Mouse (Mus musculus) c-Kit-negative CD71-positive TER-119-positive erythroid progenitor cells, embryonic 14.5 days (primary cell): ENCODE data around the gene Sall2.
"Not testable (repeated sequence)": the region's sequence is repeated elsewhere in the genome, so short reads cannot be mapped to it uniquely, and the experiment has no call there.

Experiments used
- DNase-seq: peaks from one replicate; pipeline ENCODE4 v3.0.0-alpha.2; 2013; ENCODE audit warnings: low read depth, low spot score

Gene Sall2

DNA sequence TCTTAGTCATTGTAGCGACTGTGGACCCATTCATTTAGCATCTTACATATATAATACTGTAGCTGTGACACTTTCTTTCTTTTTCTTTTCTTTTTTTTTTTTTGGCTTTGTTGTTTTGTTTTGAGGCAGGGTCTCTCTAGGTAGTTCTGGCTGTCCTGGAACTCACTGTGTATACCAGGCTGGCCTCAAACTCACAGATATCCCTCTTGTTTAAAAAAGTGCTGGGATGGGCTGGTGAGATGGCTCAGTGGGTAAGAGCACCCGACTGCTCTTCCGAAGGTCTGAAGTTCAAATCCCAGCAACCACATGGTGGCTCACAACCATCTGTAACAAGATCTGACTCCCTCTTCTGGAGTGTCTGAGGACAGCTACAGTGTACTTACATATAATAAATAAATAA lies 25.0 kb downstream of the Sall2 start:
- DNase-seq, result not testable (repeated sequence)

DNA sequence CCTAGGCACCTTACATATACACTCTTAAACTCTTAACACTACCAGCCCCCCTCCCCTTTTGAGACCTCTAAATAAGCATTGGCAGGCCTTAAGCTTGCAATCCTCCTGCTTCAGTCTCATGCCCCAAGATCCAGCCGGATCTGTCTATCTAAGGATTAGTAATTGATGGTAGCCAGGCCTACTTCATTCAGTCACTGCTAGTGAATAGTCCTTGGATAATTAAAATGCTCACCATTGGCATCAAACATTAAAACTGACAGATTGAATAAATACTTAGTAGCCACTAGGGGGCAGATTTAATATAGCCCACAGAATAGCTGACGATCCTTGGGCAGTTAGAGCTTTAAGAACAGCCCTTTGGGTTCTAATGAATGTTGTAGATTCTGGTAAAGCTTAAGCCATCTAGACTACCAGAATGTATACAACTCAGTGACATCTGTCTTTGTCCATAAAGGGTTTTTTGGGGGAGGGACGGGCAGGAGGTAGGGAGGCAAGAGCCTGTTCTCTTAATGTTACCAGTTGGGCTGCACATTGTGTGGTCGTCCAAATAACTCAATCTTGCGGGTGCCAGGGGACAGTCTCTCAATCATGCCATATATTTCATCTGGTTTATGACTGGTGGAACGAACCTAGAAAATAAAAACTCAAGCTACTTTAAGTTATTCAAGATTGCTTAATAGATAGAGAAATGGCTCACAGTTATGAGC lies 32.9 kb downstream of the Sall2 start:
- no peak for DNase-seq

DNA sequence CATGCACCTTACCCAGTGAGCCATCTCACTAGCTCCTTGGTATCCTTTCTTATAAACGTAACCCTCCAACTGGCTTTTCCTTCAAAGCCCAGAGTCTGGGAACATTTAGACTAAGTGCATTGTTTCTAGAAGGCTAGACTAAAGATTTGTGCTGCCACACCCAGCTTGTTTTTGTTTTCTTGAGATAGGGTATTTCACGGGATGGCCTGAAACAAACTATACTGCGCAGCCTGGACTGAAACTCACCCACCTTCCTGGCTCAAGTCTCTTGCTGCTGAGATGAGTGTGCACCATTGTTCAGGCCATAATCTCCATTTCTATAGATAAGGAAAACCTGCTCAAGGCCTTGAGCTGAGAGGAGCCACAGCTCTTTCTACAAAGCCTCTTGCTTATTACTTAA lies 44.4 kb downstream of the Sall2 start:
- no peak for DNase-seq

DNA sequence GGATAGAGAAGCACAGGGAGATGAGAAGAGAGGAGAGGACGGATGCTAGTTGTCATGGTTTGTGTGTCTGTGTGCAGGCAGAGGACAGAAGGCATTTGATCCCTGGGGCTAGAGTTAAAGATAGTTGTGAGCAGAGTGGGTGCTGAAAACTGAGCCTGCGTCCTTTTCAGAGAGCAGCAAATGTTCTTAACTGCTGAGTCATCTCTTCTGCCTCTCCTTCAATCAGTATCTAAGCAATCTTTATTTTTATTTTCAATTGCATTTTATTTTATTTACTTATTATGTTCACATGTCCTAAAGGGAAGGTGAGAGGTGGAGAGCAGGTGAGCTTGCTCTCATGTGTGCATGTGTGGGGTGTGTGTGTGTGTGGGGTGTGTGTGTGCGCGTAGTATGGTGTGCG lies 44.9 kb downstream of the Sall2 start:
- no peak for DNase-seq

DNA sequence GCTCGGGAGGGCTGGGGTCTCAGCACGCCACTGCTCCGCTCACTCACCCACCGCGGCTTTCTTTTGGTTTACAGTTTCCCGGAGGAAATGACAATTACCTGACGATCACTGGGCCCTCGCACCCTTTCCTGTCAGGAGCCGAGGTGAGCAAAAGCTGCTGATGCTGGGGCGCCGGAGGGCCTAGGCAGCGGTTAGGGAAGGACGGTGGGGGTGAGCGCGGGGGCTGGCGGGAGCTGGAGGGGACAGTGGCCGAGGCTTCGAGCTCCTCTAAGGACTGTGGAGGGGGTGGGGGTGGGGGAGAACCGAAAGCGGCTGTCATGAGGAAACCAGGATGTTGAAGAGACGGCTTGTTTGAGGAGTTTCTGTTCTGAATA lies 48.8 kb downstream of the Sall2 start:
- no peak for DNase-seq

DNA sequence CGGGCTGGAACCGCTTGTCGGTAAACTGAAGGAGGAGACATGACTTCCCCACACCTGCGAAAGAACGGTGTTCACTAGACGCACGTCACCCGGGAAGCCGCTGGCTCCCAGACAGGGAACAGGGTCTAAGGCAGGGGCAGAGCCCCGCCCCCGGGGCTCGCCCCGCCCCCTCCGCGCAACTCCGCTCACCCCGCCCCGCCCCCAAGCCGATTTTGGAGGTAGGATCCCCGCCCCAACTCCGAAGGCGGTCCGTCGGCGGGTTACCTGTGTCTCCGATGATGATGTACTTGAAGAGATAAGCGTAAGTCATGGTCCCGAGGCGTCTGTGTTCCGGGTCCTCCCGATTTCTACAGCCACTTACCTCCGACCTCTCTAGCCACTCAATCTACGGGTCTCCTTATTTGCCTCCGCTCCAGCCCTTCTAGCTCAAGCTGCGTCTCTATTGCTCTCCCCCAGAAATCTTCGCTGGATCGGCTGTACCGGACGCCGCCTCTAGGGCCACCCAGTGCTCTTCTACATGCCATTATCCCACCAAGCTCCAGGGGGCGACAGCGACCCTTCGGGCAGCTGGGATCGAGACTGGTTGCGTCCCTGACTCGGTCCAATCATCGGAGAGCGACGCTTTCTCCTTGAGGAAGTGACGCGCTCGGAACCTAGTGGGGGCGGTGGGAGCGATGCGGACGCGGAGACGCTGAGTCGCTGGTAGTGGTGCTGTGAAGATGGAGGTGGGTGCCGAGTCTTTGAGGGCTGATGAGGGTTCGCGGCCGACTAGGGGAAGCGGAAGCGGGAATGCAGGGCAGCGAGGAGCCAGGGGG lies 49.4 kb downstream of the Sall2 start, which contains the start of the genes Tox4 and Rab2b:
TSS of gene Tox4 (plus strand) at position 215 of the 815 bp plus-strand sequence.
TSS of gene Rab2b (minus strand) at position 614 of the 815 bp plus-strand sequence.
- DNase-seq, result peak; percentile 96

DNA sequence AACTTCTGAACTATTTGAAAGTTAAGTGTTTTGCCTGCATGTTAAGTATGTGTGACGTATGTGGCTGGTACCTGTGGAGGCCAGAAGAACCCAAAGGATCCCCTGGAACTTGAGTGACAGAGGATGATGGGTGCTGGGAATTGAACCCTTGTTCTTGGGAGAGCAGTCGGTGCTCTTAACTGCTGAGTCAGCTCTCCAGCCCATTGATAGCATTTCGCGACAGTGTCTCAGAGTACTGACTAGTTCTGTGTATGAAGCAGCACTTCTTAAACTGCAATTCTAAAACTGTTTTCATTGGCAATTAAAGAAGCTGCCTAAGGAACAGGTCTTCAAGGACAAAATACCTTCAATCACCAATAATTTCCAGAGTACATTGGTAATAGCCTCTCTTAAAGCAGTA lies 51.4 kb downstream of the Sall2 start:
- DNase-seq, result no peak

DNA sequence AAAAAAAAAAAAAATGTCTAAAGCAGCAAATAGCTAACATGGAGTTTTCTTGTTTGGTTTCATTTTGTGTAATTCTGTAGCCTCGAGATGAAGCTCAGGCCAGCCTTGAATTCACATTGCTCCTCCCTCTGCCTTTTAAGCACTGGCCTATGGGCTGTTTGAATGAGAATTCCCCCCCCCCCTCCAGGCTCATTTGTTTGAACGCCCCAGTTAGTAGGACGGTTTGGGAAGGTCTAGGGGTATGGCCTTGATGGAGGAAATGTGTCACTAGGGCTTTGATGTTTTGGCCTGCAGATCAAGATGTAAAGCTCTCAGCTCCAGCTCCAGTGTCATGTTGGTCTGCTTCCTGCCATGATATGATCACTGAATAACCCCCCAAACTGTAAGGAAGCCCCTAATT lies 55.8 kb downstream of the Sall2 start:
- DNase-seq, result no peak
